7 mouse cellular contexts compared by ENCODE assay signal in genomic region chr6:14898096-14898855, GRCm38 (mm10). TPM values are rescaled to one million over a fixed set of nuclear protein-coding genes. Genes with fewer than 3 reads are reported as not detected.
A peak's percentile ranks its signal among the peaks of the same experiment; 100 is the strongest.
DNase-seq lines count a peak whose midpoint lies in the region; ATAC-seq lines count a peak whose summit lies in the region.

No protein-coding gene starts in this region.

- under 1% methylated on average over 31 of the region's 31 CpGs for WGBS in forebrain, embryonic 12.5 days
- WGBS in hindbrain, embryonic 15.5 days: 4% methylated on average over 31 of the region's 31 CpGs
- WGBS in midbrain, embryonic 10.5 days: under 1% methylated on average over 31 of the region's 31 CpGs

- H3K9ac ChIP-seq in forebrain, embryonic 12.5 days: peak overlapping the region; percentile 49
- 0 out of 2 replicates have a peak overlapping the region, but pooled peaks have one; percentile 17 for H3K9ac ChIP-seq in hindbrain, embryonic 15.5 days

- peak; percentile 13 for DNase-seq in ovary, postnatal 36 days (ENCODE audit: low spot score)
- DNase-seq in ovary, postnatal 14 days (ENCODE audit: low spot score): no peak
- DNase-seq in midbrain, embryonic 10.5 days (ENCODE audit: low spot score): peak; percentile 83
- no peak for DNase-seq in cerebellum, adult 8-10 months

- H3K36me3 ChIP-seq in forebrain, embryonic 12.5 days (replicated peaks): no peaks in the 10 kb centered on the region
- no peaks in the 10 kb centered on the region for H3K36me3 ChIP-seq in hindbrain, embryonic 15.5 days
- no peaks in the 10 kb centered on the region for H3K36me3 ChIP-seq in midbrain, embryonic 10.5 days

- no peak overlapping the region for H3K27ac ChIP-seq in forebrain, embryonic 12.5 days
- H3K27ac ChIP-seq in hindbrain, embryonic 15.5 days (replicated peaks): no peak overlapping the region
- H3K27ac ChIP-seq in midbrain, embryonic 10.5 days (replicated peaks): peak overlapping the region; percentile 94

- H3K4me1 ChIP-seq in forebrain, embryonic 12.5 days: peaks cover 37% of the 10 kb centered on the region
- H3K4me1 ChIP-seq in hindbrain, embryonic 15.5 days (replicated peaks): peaks cover 36% of the 10 kb centered on the region
- H3K4me1 ChIP-seq in midbrain, embryonic 10.5 days: peaks cover 52% of the 10 kb centered on the region

- no peaks in the 10 kb centered on the region for H3K9me3 ChIP-seq in forebrain, embryonic 12.5 days
- no peaks in the 10 kb centered on the region for H3K9me3 ChIP-seq in hindbrain, embryonic 15.5 days
- H3K9me3 ChIP-seq in midbrain, embryonic 10.5 days (replicated peaks): no peaks in the 10 kb centered on the region

- peaks cover 11% of the 10 kb centered on the region; the same call in 1 of the 2 replicates for H3K27me3 ChIP-seq in forebrain, embryonic 12.5 days
- peaks cover 15% of the 10 kb centered on the region; the same call in 1 of the 2 replicates for H3K27me3 ChIP-seq in hindbrain, embryonic 15.5 days
- peaks cover 13% of the 10 kb centered on the region for H3K27me3 ChIP-seq in midbrain, embryonic 10.5 days (ENCODE audit: low read depth, poor library complexity, severe bottlenecking)

- no peak; the same call in 1 of the 2 replicates for ATAC-seq in forebrain, embryonic 12.5 days (ENCODE audit: low FRiP score)
- no peak for ATAC-seq in hindbrain, embryonic 15.5 days (ENCODE audit: low FRiP score, low read depth)
- no peak for ATAC-seq in monocyte, adult 5-6 weeks (replicated peaks; ENCODE audit: insufficient number of reproducible peaks, low FRiP score, low TSS enrichment, poor library complexity, severe bottlenecking)

- peak overlapping the region; percentile 31 for H3K4me3 ChIP-seq in forebrain, embryonic 12.5 days (replicated peaks)
- peak overlapping the region; percentile 24 for H3K4me3 ChIP-seq in hindbrain, embryonic 15.5 days
- peak overlapping the region; percentile 54 for H3K4me3 ChIP-seq in midbrain, embryonic 10.5 days

- peak overlapping the region; percentile 62 for H3K4me2 ChIP-seq in forebrain, embryonic 12.5 days
- H3K4me2 ChIP-seq in hindbrain, embryonic 15.5 days: peak overlapping the region; percentile 100

RNA-seq across cellular contexts. Expression of gene Foxp2, which starts 2.9 kb away (rescaled TPM):
- 30.2 and 32.3 TPM in 2 replicates for polyA plus RNA-seq in forebrain, embryonic 12.5 days (2016; fragmentation: Nextera tagmentation; extraction: Ambion mirVana)
- polyA plus RNA-seq in hindbrain, embryonic 15.5 days (2015; fragmentation: Nextera tagmentation; extraction: Ambion mirVana): 37.5 and 57.2 TPM in 2 replicates
- polyA plus RNA-seq in midbrain, embryonic 10.5 days (2016; fragmentation: Nextera tagmentation; extraction: Ambion mirVana): 35.9 and 45.1 TPM in 2 replicates
- 1.3 TPM in 1 of 3 replicates, not detected in the others for total RNA-seq in monocyte, adult 5-6 weeks (2017)

Comparison
In these comparisons a context has a peak if more than half of its experiments do, and no peak if none do; other contexts are left out.
1. DNase-seq: peak in ovary, postnatal 36 days (single experiment) and midbrain, embryonic 10.5 days (single experiment); none in ovary, postnatal 14 days (single experiment) and cerebellum, adult 8-10 months (single experiment).
2. Peak in every context shown above with its lines, with median percentiles within 50 percentile points of each other: H3K4me3 ChIP-seq.